Mouse (Mus musculus) adrenal gland, postnatal 4 days (tissue): ENCODE results near the gene Rac2. TPM values are rescaled to one million over a fixed set of nuclear protein-coding genes. Genes with fewer than 3 reads are reported as not detected.

Source experiments
- DNase-seq, 2 experiments: peaks; one replicate each; pipeline ENCODE4 v3.0.0; 2021 to 2022; ENCODE audit warnings: low spot score in 2 of 2, mixed read lengths in 2 of 2
- total RNA-seq, 2 experiments: library from RNA; stranded (reverse); gene quantifications; 2 replicates each; pipeline ENCODE4 v1.2.3; 2021

Gene Rac2
- total RNA-seq, 2 experiments from 2014 or later, result 9.4 to 10.4 TPM

DNA sequence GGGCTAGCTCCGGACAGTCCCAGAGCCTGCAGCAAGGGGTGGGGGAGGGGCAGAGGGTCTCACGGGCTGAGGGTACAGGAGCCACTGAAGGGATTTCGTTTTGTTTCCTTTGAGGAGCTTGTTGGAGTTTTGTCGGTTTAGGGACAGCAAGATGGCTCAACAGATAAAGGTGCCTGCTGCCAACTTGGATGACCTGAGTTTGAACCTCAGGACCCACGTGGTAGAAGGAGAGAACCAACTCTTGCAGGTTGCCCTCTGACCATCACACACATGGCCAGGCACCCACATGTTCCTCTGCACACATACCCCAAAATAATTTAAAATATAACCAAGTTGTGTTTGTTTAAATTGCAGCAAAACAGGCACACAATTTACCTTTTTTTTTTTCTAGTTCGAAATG is 17.4 kb upstream of the Rac2 start:
- no peak for DNase-seq

DNA sequence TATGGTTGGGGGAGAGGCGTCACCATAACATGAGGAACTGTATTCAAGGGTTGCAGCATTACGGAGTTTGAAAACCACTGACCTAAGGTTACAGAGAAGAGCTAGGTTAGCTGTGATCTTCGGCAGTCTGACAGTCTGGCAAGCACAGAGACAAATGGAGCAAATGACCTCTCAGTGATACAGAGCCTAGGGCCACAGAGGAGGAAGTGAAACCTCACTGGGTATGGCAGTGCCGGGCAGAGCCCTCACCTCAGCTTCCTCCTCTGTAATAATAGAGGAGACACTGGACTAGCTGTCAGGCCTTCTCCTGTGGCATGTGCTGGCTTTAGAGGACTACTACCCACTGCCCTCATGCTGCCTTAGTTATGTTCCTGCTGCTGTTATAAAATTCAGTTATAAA is 16.3 kb upstream of the Rac2 start:
- no peak for DNase-seq

DNA sequence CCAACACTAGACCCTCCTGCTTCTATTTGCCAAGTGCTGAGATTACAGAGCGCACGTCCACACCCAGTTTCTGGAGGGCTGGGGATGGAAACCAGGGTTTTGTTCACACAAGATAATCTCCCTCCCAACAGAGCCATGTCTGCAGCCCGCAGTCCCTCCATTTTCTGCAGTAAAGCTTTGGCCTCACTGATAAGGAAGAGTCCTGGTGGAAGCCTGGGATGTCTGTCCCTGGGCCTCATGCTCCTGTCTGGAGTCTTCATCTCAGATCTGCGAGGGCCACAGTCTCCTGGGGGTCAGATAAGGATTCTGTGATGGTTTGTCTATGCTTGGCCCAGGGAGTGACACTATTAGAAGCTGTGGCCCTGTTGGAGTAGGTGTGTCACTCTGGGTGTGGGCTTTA is 15.5 kb upstream of the Rac2 start:
- DNase-seq, result no peak

DNA sequence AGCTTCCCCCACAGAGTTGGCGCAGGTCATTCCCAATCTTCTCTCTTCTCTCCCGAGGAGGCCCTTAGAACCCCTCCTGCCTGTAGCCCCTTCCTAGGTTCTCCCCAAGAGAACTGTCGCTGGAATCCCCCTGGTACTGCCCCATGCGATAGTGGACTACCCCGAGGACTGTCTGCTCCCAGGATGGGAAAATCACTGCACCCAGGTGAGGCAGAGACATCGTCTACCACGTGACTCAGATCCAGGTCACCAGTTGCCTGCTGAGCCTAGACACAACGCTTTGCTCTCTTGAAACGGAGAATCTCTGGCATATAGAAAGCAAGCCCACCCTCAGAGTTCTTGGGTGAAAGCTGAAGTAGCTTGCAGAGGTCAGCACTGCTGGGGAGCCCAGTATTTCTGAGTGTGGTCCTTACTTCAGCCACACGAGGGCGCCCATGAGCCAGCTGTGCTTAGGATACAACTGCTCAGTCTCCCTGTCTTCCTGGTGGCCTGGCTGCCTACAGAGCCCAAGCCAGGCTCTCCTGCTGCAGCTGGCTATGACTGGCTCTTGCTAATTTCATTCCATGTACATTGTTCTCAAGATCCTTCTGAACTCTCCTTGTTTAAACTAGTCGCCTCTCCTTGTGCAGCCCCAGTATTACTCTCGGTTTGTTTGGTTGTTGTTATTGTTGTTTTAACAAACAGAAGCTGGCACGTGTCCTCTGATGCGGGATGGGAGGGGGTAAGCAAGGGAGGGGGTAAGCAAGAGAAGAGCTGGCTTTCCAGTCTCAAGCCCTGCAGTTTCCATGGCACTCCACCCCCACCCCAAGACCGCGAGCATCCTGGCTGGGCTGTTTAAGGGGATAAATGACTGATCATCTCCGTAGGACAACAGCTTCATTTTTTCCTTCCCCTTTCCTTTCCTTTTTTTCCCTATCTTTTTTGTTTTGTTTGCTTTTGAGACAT is 14.7 kb upstream of the Rac2 start:
- DNase-seq, result peak; percentile 76

DNA sequence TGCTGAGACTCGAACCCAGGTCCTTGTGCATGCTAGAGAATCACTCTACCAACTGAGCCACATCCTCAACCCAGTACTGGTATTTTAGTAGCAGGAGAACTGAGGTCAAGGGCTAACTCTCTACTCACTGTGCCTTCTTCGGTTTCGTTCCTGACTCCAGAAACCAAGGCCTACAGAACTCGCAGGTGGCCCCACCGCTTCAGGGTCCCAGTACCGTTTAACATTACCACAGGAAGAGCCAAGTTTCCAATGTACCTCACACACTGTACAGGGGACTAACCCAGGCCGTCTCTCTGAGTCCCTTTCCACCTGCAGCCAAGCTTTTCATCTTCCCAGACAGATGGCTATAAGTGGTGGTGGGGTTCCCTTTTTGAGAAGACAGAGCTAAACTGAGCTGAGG is 12.8 kb upstream of the Rac2 start:
- no peak for DNase-seq

DNA sequence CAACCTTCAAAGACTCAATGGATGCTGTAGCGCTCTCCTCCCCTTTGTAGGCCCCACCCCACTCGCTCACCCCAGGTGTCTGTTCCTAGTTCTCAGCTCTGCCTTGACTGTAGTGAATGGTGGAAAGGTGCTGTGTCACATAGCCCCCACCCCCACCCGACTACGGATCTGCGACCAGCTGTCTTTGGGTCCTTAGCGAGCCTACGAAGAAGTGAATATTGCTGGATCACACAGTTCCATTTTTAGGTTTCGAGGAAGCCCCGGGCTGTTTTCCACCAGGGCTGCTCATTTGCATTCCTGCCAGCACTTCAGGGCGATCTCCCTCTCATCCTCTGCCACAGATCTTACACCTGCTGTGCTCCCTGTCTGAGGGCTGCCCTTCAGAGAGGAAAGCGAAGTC is 10.8 kb upstream of the Rac2 start:
- DNase-seq, result no peak

DNA sequence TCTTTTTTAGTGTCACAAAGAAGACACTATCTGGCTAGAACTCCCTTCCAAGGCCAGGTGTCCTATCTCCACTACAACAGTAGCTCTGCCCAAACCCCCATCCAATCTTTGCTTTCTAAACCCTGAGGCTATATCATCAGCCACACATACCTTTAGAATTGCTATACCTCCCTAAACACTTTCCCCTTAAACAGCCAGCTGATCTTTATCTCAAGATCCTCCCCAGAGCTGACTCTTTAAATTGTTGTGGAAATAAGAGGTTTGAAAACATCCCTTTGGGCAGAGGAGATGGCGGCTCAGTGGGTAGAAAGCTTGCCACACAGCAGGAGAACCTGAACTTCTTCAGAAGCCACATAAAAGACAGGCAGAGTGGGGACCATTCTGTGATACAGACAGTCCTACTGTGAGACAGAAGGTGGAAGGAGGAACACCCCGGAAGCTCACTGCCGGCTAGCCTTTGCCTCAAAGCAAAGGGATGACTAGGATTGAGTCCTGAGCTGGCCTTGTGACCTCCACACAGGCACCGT is 3.8 kb upstream of the Rac2 start:
- DNase-seq, result no peak

DNA sequence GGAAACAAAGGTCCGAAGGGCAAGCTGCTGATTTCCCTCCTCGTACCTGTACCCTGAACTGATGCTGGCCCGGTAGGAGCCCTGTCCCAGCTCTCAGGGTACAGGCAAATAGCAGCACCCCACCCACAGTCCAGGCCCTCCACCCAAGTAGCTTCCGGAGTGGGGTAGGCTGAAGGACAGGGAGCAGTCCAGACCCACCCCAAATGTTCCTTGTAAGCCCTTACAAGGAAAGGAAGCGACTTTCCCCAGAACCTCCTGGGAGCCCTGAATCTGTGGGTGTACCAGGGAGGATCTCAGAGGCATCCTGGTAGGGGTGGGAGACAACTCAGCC is 348 bp downstream of the Rac2 start:
- DNase-seq, result no peak

DNA sequence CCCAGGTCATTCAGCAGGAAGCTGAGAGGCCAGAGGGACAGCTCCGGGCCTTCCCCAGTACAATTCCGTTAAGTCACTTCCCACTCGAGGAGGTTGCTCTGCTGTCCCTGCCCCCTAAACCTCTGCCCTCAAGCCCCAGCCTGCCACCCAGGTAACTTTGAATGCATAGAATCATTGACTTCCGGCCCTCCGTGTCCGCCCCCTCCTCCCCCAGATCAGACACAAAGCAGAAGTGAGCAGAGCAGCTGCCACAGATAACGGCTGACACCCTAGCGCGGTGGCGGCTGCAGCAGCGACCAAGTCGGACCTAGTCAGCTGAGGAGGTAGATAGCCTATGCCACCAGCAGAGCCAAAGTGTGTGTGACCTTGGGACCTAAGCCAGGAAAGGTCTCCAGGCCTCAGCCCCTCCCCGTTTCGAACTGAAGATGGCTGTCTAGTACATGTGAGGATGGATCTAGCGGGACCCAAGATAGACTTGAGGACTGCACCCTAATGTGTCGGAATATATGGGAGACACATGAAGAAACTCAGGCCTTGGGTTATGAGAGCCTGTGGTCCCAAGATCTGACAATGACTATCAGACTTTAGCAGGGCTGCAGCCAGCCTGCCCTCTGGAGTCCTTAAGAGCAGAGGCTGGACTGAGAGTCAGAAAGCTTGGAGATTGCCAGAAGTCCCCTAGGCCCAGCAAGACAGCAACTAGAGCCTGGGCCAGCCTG is 871 bp downstream of the Rac2 start:
- no peak for DNase-seq

DNA sequence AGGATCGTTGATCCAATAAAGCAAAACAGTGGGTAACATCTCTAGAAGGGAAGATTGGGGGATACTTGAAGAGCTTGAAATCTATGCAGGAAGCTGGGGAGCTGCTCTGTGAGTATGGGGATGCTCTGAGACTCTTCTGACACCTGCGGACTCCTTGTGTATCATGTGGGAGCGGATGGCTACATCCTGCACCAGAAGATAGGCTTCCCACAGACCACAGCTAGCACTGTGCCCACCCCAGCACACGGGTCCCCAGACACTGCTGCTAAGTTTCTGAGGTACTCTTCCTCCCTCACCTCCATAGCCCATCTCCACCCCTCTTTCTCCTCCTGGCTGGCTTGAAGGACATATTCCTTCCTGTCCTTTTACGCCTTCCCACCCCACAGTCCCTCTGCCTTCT is 2.4 kb downstream of the Rac2 start:
- no peak for DNase-seq

DNA sequence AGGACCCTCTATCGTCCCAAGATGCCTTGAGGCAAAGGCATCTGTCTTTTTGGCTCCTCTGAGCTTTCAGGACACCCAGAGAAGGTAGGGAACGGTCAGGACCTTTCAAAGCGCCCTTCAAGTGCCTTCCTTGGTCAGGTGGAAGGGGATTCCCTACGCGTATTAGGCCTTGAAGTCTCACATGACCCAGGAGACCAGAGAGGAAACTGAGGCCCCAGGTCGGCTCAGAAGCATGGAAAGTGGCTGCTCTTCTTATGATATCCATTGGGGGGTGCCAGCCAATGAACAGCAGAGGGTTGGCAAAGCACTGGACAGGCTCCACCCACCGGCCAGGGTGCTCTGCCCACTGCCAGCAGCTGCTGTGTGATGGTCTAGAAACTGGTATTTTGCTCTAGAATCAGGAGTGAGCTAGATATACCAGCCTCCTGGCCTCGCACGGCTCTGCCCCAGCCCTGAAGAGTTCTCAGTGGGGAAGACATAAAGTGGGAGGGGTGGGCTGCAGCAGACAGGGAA is 4.9 kb downstream of the Rac2 start:
- no peak for DNase-seq

DNA sequence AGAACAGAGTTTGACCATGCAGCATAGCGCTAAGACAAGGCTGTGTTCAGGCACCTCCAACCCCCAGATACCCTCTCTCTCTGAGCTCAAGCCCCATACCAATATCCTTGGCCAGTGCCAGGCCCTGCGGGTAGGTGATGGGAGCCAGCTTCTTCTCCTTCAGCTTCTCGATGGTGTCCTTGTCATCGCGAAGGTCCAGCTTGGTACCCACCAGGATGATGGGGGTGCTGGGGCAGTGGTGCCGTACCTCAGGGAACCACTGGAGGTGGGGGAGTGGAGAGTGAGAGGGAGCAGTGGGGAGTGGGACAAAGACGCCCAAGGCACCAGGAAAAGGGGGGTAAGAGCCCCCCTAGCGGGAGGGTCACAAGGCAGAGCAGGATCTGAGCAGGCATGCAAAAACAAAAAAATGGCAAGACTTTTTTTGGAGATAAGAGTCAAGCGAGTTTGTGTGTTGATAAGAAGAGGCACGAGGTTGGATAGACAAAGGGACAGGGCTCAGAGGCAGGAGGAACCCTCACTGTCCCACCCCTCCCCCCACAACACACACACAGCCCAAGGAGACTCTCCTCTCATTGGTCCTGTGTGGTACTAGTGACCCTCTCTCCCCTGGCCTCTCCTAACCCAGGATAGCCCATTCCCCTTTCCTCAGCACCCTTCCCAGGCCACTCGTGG is 7.7 kb downstream of the Rac2 start:
- no peak for DNase-seq

DNA sequence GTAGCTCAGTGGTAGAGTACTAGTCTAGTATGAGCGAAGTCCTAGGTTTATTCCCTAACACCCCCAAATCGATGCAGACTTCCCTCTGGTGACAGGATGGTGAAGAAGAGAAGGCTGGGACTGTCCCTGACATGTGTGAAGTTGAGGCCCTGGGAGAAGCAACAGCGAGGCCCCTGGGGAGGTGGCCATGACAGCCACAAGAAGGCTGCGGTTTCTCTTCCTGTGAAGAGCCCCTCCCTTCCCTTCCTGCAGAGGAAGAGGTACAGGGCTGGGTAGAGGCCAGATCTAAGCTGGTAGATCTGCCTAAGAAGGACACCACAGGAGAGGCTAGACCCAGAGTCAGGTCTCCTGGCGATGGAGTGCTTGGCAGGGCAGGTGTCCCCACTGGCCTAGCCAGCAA is 8.6 kb downstream of the Rac2 start:
- no peak for DNase-seq

DNA sequence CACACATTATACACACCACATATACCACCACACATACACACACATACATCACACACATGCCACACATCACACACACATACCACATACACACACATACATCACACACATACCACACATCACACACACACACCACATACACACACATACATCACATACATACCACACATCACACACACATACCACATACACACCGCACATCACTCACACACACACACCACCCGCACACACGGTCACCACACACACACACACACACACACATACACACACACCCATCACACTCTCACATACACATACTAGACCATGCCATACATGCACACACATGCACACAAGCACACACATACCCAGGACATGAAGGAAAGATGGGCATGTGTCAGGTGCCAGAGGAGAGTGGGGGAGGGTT is 9.2 kb downstream of the Rac2 start:
- DNase-seq, result no peak

DNA sequence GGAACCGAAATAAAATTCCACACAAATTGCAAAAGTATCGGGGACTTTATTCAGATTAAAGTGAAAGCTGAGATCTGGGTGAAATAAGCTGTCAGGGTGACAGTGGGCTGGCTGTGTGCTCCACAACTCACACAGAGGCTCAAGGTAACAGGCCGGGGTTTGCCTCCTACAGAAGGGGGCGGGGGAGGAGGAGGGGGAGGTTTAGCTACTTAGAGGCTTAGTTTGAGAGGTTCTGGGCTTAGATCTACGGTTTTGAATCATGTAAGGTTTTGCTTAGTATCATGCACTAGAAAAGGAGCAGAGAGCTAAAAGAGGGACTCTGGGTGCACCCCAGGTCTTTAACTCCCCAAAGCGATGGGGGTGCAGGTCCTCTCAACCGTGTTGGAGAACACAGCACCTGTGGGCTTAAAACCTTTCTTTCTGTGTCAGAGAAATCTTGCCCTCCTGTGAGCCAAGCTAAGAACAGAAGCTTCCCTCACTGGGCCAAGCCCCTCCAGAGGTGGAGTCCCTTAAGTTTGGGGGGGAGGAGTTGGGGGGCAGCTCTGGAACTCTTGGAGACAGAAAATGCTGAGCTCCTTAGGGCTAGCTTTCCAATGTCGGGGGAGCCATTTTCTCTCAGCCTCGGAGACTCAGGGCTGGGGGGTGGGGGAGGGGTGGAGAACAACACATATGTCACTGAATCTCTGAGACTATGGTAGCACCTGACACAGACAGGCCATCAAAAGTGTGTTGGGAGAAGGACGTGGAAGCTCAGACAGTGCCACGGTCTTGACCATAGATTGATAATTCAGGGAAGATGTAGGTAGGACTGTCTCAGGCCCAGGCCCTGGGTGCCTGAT is 13.2 kb downstream of the Rac2 start:
- no peak for DNase-seq

DNA sequence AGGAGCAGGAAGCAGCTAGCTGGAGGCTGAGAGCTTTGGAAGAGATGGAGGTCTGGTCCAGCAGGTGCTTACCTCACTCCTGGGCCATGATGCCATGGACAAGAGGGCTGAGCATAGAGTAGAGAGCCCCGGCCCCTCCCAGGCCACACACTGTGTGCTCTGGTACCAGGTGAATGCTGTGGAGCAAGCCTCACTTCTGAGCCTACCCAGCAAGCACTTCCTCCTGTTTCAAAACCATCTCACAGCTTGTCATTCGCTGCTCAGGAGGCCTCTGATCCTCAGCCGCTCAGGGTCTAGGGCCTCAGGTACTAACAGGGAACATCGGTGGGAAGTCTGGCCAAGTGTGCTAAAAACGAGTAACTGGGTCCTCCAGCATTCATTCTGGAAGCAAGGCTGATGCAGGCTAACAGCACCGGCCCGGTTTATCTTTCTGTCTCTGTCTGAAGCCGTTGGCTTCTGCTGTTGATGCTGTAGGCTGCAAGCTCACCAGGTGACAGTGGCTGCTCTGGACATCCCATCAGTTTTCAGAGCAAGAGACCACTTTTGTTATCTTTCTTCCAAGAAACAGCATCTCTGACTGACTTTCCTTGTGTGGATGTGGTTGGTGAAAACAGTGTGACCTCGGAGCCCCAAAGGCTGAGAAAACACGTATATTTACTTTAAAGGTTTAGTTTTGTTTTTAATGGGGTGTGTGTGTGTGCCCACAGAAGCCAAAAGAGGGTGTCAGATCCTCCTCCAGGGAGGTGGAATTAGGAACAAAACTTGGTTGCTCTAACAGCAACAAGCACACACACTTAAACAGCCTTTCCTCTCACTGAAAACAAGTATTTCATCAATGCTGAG is 14.7 kb downstream of the Rac2 start:
- DNase-seq, result no peak

DNA sequence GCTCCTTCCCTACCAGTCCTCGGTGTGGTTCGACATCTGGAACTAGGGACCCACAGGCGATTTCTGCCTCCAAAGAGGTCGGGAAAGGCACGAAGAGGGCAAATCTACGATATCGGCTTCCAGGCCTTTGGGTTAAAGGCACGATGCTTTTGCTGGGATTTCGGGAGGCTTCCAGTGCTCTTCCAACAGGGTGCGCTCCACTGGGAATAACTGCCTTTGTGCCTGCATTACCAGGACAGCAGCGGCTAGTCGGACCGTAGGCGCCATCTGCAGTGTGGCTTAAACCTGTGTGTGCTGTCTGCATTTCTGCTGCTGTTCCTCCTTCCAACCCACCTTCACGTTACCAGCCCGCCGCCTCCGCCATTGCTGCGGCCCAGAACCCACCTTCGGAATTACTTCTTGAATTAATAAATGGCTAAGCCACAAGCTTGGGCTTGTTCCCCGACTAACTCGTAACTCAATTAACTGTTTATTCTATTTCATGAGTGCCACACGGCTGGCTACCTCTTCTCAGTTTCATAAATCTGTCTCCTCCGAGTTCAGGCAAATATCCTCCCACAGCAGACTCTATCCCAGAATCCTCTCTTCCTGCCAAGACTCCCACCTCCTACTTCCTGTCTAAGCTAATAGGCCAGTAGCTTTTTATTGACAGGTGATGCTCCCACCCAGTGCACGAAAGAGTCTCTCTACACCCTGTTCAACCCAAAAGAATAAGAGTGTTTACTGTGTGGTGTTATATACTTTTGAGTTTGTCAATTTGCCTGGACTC is 17.9 kb downstream of the Rac2 start:
- no peak for DNase-seq

DNA sequence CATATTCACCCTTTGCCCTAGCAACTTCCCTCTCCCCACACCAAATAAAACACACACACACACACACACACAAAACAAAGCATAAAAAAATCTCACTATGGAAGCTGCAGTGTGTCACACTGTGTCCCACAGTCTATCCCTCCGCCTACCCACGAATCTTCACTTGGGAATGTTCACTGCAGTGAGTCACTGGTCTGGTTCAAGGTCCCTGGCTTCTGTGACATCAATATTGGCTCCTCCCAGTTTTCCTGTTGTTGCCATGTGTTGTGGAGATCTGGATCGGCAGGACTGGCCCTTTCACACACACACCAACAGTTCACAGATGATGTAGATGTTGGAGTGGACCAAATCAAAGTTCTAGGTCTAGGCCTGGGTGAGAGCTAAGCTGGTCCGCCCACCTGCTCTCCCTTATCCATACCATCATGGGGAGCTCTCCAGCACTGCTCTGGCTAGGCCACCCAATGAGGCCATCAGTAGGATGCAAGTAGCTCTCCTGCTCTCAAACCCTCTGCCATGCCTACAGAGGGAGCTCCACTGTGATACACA is 23.3 kb downstream of the Rac2 start:
- no peak for DNase-seq

DNA sequence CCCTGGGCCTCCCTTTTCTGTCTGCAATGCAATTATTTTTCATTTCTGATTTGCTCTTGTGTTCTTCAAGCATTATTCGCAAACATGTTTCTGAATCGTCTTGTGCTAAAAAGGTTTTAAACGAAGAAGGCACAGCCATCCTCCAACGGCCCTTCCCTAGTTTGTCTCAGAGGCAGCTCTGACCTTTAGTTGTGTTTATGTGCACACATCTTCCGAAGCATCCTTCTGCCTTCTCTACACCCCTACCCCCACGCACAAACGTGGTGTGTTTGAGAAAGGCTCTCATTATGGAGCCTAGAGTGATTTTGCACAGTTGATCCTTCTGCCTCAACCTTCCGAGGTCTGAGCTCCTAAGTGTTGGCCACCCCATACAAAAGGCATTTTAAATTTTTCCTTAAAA is 23.9 kb downstream of the Rac2 start:
- no peak for DNase-seq
